Mouse (Mus musculus) monocyte, adult 2 months (primary cell): ENCODE results near the gene Cnot10.
A peak's percentile ranks its signal among the peaks of the same experiment; 100 is the strongest.

Source experiments
- DNase-seq, 2 experiments: peaks; one replicate each; pipeline ENCODE4 v3.0.0; 2022; ENCODE audit warnings: low spot score in 2 of 2, low read depth in 1 of 2

Cnot10 gene

DNA sequence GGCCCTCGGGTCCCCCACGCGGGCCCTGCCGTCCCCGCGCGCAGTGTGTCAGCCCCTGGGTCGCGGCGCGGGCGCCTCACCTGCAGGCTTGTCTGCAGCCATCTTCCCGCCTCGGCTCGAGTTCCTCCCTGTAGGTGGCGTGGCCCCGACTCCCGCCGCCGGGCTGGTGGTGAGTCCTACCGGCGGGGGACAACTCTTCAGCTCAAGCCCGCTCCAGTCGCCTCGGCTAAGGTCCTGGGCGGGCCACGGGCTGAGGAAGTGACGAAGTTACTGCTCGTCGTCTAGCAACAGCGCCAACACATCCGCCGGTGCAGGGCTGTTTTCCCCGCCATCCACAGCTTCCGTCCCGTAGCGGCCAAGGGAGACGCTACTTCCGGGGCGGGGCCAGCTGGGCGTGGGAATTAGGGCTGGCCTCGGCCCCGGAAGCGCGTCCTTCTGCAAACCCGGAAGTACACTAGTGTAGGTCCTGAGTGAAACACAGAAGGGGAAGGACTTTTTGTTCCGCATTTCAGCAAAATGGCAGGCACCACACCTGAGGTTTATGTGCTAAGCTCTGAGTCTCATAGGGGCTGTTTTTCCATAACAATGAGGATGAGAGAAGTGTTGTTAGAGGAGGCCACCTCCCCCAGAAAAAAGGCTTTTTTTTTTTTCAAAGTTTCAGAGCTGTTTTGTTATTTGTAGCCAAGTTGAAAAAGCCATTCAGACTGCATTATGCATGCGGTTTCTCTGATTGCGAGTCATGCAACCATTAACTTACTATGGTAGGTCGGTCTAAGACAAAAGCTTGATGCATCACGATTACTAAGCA is at the start of gene Cnot10:
Gene Cnot10, minus strand, starts transcription at position 346 of the 808 bp plus-strand sequence.
- peak; percentile 93 to 97 for DNase-seq

DNA sequence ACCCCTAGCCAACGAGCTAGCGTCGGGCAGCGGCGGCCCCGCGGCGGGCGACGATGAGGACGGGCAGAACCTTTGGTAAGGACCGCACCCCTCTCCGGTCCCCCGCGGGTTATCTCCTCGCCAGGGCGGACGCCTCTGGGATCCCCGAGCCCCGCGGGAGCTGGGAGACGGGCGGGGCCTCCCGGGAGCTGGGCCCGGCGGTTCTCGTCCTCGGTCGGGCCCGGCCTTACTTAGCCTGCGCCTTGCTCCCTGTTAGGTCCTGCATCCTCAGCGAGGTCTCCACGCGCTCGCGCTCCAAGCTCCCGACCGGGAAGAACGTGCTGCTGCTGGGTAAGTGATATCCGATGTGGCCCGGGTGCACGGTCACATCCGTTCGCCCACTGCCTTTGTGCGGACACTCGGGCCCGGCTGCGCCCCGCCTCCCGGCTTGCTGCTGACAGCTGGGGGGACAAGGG is 49.0 kb upstream of the Cnot10 start:
- DNase-seq: peak; percentile 2 to 8

DNA sequence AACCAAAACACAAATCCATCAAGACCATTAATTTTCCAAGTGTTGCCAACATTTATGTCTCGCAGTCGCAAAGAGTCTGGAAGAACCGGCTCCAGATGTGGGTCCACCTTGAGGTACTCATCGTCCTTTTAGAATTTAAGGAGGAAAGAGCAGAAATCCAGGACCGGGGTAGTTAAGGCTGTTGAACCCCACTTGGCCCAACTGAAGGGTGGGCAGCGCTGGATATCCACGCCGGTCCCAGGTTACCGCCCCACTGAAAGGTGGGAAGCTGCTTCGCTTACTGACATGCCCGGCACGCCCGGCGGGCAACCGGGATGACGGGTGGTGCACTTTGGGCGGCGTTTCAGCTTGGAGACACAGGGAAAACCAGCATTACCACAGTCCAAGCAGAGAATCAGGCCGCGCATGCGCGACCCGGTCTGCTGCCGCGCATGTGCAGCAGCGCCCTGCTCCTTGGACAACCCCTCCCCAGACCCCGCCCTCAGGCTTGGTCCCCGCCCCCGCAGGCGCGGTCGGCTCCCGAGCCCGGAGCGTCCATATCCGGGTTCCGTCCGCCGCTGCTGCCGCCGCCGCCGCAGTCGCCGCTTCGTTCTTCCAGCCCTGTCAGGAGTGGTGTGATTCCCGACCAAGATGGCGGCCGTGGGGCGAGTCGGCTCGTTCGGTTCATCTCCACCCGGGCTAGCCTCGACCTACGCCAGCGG is 48.4 kb upstream of the Cnot10 start, which contains the start of gene Dync1li1:
Gene Dync1li1, plus strand, starts transcription at position 539 of the 701 bp plus-strand sequence.
- peak; percentile 88 to 96 for DNase-seq

DNA sequence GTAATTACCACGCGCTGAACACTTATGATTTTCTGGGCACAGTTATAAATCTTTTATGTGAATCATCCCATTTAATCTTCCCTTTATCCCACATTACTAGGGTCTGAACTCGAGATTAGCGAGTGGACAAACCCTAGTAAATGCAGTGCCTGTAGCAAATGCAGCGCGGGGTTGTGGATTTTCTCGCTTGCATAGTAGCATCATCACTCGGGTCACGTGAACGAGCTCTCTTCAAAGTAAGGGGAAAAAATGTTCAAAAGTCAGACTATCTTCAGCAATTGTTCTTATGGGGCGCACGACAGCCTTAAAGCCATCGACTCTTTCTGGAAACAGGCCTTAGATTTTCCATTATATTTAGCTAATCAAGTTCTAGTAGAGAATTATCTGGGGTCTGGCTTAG is 47.7 kb upstream of the Cnot10 start:
- DNase-seq: no peak

DNA sequence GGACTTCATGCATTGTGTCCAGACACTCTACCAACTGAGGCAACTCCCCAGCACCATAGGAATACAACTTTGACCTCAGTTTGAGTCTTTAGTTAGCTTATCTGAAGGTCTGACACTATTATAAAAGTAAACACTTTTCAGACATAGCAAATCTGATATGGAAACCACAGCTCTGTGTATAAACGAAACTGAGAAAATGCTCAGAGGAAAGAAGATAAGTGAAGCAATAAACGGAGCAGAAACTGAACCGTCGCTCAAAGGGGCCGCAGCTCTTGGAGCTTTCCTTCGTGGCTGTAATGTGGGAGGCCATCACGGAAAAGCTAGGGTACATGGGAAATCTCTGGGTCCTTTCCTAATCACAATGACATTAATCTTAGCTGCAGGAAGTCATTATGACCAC is 46.3 kb upstream of the Cnot10 start:
- DNase-seq: no peak

DNA sequence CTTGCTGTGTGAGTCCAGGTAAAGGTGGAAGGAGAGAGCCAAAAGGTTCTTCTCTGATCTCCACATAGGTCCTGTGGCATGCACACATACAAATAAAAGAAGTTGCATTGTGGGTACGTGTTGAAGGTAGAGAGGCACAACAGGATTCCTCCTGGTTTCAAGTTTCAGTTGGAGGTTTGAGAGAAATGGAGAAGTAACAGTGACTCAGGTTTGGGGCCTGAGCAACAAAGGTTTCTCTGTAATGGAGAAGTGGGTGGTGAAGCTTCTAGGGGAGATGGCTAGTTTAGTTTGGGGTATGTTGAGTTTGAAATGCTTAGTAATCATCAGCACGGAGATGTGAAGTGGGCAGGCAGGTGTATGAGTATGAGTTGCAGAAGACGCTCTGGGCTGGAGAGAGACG is 42.2 kb upstream of the Cnot10 start:
- DNase-seq: no peak

DNA sequence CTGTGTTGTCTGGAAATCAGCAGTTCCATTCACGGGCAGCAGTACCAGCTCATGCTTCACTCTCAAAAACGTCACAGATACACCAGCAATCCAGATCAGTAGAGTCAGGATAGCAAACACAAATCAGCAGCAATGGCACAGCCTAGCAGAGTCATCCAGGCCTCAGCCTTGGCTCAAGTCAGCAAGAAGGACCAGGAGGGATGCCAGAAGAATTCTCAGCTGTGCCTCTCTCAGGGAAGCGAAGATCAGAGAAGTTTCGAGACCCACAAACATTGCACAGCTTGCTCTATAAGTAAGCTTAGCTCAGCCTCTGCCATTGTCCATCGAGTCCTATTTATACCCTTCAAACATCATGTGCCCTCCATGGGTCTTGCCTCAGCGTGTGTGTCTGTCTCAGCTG is 40.5 kb upstream of the Cnot10 start:
- DNase-seq: no peak

DNA sequence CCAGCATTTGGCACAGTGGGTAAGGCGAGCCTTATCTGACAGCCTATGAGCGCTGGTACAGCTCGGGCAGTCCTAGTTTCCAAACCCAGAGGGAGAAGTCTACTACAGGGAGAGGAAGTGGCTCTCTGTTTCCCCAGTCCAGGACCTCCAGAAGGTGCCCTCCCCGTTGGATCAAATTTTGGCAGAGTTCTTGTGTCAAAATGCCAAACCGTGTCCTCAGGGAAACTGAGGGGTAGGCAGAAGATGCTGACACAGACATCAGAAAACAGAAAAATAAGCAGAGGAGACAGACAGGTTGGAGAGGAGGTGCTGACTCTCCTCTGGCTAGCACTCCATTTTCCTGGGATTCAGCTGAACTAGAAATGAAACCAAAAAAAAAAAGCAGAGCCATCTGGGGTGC is 40.0 kb upstream of the Cnot10 start:
- DNase-seq: no peak

DNA sequence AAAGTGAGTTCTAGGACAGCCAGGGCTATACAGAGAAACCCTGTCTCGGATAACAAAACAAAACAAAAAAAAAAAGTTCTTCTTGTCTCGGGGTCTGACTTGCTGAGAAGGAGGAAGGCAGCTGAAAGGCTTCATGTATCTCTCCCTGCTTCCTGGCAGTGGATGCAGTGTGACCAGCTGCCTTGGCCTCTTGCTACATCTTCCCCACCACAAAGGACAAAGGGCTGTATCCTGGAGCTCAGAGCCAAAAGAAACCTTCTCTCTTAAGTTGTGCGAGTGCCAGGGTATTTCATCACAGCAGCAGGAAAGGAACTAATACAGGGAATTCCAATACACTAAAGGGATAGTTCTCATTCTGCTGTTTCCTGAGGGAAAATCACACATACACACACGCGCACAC is 38.6 kb upstream of the Cnot10 start:
- DNase-seq: no peak

DNA sequence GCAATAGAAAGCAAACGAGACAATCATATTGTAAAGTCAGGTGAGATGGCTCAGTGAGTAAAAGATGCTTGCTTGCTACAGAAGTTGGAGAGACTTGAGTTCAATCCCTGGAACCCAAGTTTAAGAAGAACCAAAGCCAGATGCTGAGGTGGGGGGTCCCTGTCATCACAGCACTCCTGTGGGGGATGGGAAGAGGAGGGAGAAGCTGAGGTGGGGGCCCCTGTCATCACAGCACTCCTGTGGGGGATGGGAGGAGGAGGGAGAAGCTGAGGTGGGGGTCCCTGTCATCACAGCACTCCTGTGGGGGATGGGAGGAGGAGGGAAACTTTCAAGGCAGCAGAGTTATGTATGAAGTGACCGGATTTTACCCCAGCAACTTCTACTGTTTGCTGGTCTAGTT is 33.6 kb upstream of the Cnot10 start:
- no peak for DNase-seq

DNA sequence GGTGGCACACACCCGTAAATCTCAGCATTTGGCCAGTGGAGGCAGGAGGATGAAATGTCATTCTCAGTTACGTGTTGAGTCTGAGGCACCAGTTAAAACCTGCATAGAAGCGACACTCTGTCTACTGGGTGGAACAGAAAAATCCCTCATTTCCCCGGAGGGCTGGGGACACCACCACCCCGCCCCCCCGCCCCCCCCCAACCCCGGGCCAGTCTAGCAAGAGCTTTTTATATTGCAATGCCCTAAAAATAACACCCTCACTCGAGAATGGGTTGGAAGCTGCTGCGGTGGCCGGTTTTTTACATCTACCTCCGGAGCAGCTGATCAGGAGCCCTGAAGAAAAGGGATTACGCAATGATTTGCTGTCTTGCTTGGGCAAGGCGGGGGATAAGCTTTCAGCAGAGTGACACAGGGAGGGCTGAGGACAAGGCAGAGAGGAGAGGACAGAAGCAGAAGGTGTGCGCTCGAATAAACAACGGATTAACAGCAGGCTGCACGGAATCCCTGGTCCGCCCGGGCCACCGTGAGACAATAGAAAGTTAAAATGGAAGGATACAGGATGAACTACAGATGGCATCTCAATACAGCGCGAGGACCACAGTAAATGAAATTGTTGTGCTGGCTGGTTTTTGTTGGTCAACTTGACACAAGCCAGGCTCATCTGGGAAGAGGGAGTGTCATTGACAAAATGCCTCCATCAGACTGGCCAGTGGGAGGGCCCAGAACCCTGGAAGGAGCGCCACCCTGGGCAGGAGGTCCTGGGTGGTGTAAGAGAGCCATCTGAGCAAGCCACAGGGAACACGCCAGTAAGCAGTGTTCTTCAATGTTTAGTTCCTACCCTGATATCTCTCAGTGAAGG is 32.9 kb upstream of the Cnot10 start:
- no peak for DNase-seq

DNA sequence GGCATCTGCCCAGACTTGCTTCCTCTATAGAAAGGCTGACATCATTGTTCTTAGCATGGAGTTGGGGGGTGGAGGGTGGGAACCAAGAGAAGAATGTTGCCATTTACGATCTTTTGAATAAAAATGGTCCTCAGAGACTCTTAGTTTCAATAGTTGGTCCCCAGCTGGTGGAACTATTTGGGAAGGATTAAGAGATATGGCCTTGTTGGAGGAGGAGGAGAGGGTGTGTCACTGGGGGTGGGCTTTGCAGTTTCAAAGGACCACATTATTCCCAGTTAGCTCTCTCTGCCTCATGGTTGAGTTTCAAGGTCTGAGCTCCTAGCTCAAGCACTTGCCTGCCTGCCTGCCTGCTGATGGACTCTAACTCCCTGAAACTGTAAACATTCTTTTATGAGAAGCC is 32.0 kb upstream of the Cnot10 start:
- no peak for DNase-seq

DNA sequence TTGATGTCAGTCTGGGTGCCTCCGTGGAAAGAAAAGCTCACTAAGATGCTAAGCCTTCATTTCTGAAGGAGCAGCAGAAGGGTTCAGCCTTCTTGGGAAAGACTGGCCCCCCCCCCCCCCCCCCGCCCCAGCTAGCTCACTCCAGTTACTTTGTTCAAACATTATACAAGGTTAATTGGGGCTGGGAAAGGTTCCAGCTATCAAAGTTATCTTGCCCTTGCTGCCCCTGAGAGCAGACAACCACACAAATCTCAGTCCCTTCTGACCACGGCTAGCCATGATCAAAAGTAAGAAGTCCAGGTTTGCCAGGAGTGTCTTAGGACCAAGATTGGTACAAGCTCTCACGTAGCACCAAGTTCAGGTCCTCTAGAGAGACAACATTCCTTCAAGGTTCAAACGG is 29.0 kb upstream of the Cnot10 start:
- no peak for DNase-seq

DNA sequence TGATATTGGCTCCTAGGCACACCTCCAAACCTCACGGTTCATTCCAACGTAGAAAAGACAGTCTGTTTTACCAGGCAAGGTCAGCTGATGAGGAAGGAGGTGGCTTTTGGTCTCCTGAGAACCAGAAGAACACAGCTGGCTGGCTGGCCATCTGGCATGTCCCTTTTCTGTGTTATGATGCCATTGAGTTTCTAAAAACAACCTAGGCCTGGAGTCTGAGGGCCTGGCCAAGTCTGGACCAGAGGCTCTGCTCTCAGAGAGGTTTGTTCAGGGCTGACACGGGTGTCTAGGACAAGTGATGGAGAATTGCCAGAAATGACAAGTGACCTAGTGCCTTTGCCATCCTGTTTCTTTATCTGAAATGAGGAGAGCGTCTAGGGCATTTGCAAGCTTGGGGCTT is 28.1 kb upstream of the Cnot10 start:
- no peak for DNase-seq

DNA sequence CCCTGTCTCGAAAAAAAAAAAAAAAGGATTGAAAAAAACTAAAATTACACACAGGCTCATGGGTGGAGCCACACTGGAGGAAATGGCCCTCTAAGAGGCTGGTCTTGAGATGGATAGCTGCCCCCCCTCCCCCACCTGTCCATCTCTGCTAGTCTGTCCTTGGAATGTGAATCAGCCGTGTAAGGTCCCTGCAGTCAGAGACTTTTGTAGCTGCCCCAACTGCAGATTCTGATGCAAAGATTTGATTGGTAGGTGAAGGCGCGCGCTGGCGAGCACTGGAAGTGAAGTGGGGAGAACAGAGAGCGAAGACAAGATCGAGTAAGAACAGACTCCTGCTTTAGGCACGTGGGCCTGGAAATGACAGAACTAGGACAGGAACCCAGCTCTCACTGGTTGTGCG is 26.9 kb upstream of the Cnot10 start:
- no peak for DNase-seq

DNA sequence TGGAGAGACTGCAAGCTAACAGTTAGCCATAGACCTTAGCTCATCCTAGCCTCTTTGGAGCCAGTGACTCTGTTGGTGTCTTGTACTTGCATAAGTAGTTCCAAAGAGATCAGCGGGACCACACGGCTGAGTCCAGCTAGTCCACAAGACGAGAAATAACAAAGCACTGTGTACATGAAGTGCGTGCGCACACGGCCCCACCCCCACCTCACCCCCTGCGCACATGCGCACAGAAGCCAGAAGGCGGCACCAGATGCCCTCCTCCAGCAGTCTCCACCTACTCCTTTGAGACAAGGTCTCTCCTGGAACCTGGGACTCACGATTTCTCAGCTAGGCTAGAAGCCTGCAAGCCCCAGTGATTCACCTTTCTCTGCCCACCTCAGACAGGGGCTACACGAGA is 23.8 kb upstream of the Cnot10 start:
- DNase-seq: no peak

DNA sequence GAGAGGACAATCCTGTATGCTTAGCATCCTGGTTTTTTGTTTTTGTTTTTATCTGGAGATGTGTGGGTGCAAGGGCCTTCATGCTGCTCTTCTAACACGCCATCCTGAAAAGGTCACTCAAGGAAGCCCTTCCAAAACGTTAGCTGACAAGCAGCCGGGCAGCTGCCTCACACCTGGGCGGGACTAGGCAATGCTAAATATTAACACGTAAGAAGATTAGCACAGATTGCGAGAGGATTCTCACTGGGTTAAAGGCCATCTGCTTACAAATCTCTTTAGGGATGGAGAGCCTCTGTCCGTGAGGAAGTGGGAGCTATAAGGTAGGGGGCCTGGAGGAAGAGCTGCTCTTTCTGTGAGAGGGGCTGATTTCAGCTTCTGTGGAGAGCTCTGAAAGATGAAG is 22.0 kb upstream of the Cnot10 start:
- no peak for DNase-seq

DNA sequence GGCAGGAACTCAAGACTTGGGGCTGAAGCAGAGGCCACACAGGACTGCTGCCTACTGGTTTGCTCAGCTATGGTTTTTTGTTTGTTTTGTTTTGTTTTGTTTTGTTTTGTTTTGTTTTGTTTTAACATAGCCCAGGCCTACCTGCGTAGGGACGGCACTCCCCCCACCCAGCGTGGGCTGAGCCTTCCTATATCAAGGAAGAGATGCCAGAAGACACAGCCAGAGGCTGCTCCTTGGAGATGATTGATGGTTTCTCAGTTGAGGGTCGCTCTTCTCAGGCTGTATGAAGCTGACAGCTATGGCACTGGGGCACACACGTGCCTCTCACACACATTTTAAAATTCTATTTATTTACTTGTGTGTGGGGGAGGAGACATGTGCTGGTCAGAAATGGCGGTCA is 21.0 kb upstream of the Cnot10 start:
- no peak for DNase-seq

DNA sequence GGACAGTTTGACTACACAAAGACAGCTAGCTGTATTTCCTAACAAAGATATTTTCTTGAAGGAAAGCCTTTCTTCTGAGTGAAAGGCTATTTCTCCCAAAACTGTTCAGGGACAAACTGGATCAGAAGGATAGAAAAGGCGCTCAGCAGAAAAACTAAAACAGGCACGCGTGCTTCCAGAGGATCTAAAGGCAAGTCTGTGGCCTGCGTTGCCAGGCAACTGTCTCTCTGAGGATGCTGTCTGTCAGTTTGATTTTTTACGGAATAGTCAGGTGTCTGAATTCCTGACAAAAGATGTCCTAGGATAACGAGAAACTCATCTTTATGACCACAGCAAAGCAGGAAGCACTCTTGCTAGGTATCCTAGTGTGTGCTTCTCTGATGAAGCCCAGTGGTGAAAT is 20.5 kb upstream of the Cnot10 start:
- DNase-seq: no peak

DNA sequence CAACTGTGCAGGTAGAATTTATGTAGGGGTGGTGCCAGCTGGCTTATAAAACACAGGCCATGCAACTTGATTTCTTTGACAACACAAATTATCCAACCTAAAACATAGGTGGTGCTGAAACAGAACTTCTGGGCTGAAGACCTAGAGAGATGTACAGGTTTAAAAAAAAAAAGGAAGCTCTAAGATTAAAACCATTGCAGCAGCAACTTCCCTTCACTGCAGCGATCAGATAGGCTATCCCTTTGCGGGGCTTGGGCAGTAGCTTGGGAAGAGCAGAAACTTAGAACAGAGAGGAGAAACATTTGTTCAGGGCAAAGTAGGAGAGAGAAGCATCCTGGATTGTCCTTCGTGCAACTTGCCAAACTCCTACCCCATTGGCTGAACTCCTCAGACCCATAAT is 16.7 kb upstream of the Cnot10 start:
- DNase-seq: no peak

DNA sequence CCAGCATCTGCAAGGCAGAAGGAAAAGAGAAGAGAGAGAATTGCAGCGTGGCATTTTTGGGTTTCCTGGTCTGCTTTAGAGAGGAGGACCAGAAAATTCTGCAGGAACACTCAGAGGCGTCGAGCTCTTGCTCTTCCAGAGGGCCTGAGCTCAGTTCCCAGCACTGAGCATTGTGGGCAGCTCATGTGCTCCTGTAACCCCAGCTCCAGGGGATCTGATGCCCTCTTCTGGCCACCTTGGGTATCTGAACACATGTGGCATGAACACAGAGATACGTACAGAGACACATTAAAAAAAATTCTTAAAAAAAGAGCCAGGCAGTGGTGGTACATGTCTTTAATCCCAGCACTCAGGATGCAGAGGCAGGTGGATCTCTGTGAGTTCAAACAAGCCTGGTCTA is 15.4 kb upstream of the Cnot10 start:
- no peak for DNase-seq
